Mouse (Mus musculus) CH12.LX (cell line): Measurements from ENCODE around the gene Mien1. TPM values are rescaled to one million over a fixed set of nuclear protein-coding genes. Genes with fewer than 3 reads are reported as not detected.

Experiments
- DNase-seq: peaks from one replicate; pipeline ENCODE4 v3.0.0-alpha.2; 2013; ENCODE audit errors: extremely low read depth
- H3K27ac ChIP-seq: 2 replicates; pipeline ENCODE4 v1.5.1; 2012; ENCODE audit warnings: low read depth, mild to moderate bottlenecking, control low read depth, moderate library complexity; ENCODE audit not compliant: insufficient read depth
- H3K27me3 ChIP-seq: replicated peaks from 2 replicates; pipeline ENCODE3; 2012; ENCODE audit warnings: inconsistent platforms
- H3K36me3 ChIP-seq, 2 experiments: replicated peaks in 1 of 2; 2 replicates each; pipeline versions ENCODE3 to v1.6.1; 2012; ENCODE audit warnings: inconsistent platforms in 1 of 2, low read length in 1 of 2, mild to moderate bottlenecking in 1 of 2, mixed read lengths in 1 of 2, moderate library complexity in 1 of 2; ENCODE audit not compliant: control insufficient read depth in 1 of 2, insufficient read depth in 1 of 2
- H3K4me1 ChIP-seq, 2 experiments: 2 replicates each; pipeline ENCODE4 v1.6.1; 2012; ENCODE audit warnings: inconsistent platforms in 1 of 2, moderate library complexity in 1 of 2; ENCODE audit not compliant: insufficient read depth in 2 of 2, control insufficient read depth in 1 of 2
- H3K4me2 ChIP-seq: 2 replicates; pipeline ENCODE4 v1.6.1; 2012; ENCODE audit warnings: low read depth, mild to moderate bottlenecking, control low read depth; ENCODE audit not compliant: poor library complexity, insufficient read depth, severe bottlenecking
- H3K4me3 ChIP-seq, 3 experiments: fragments of 150-350 bp in 1 of 3; sonication (generic) in 1 of 3; replicated peaks in 1 of 3; 2 replicates each; pipeline versions ENCODE3 to v1.5.1; 2011 to 2012; ENCODE audit warnings: low read depth in 2 of 3, low read length in 2 of 3, mild to moderate bottlenecking in 2 of 3, moderate library complexity in 2 of 3, control low read depth in 1 of 3, improper control_type of control experiment in 1 of 3, inconsistent platforms in 1 of 3, mixed read lengths in 1 of 3; ENCODE audit not compliant: poor library complexity in 1 of 3
- H3K79me2 ChIP-seq: replicated peaks from 2 replicates; pipeline ENCODE4 v1.6.1; 2012; ENCODE audit warnings: mild to moderate bottlenecking, moderate library complexity; ENCODE audit not compliant: control insufficient read depth, poor library complexity, insufficient read depth, severe bottlenecking; ENCODE audit errors: extremely low read depth
- H3K9ac ChIP-seq: 2 replicates; pipeline ENCODE4 v1.6.1; 2012; ENCODE audit warnings: low read depth, mild to moderate bottlenecking, control low read depth, moderate library complexity; ENCODE audit not compliant: insufficient read depth
- H3K9me3 ChIP-seq: replicated peaks from 2 replicates; pipeline ENCODE3; 2012; ENCODE audit warnings: low read length, inconsistent platforms, mixed read lengths
- BHLHE40 ChIP-seq: IDR thresholded peaks from 2 replicates; pipeline ENCODE4 v1.6.1; 2011; ENCODE audit warnings: mild to moderate bottlenecking, low read depth, low read length, improper control_type of control experiment
- CTCF ChIP-seq, 2 experiments: IDR thresholded peaks in 1 of 2; conservative IDR thresholded peaks in 1 of 2; 2 replicates each; pipeline ENCODE4 v1.5.1; 2011 to 2012; ENCODE audit warnings: low read depth in 2 of 2, low read length in 2 of 2, improper control_type of control experiment in 1 of 2, inconsistent platforms in 1 of 2, mild to moderate bottlenecking in 1 of 2, moderate library complexity in 1 of 2
- E2F4 ChIP-seq: IDR thresholded peaks from 2 replicates; pipeline ENCODE4 v1.6.1; 2011; ENCODE audit warnings: low read depth, low read length, improper control_type of control experiment; ENCODE audit not compliant: insufficient replicate concordance
- ELF1 ChIP-seq: IDR thresholded peaks from 2 replicates; pipeline ENCODE4 v1.6.1; 2014; ENCODE audit warnings: low read depth, mild to moderate bottlenecking, inconsistent platforms, low read length, improper control_type of control experiment
- ETS1 ChIP-seq: conservative IDR thresholded peaks from 2 replicates; pipeline ENCODE4 v1.6.1; 2012; ENCODE audit warnings: low read depth, mild to moderate bottlenecking, inconsistent platforms, low read length, improper control_type of control experiment, moderate library complexity
- GABPA ChIP-seq: IDR thresholded peaks from 2 replicates; pipeline ENCODE4 v1.6.1; 2012; ENCODE audit warnings: low read depth, low read length, improper control_type of control experiment, inconsistent platforms; ENCODE audit not compliant: insufficient replicate concordance
- HCFC1 ChIP-seq: IDR thresholded peaks from 2 replicates; pipeline ENCODE4 v1.6.1; 2012; ENCODE audit warnings: low read depth, mild to moderate bottlenecking, inconsistent platforms, low read length, improper control_type of control experiment
- JUN ChIP-seq: IDR thresholded peaks from 2 replicates; pipeline ENCODE4 v1.6.1; 2011; ENCODE audit warnings: low read depth, mild to moderate bottlenecking, low read length, improper control_type of control experiment, moderate library complexity; ENCODE audit not compliant: insufficient read depth
- JUND ChIP-seq: conservative IDR thresholded peaks from 2 replicates; pipeline ENCODE4 v1.6.1; 2011; ENCODE audit warnings: low read depth, low read length, improper control_type of control experiment
- MAZ ChIP-seq: IDR thresholded peaks from 2 replicates; pipeline ENCODE4 v1.6.1; 2012; ENCODE audit warnings: low read depth, mild to moderate bottlenecking, inconsistent platforms, low read length, improper control_type of control experiment, moderate library complexity
- MEF2A ChIP-seq: IDR thresholded peaks from 2 replicates; pipeline ENCODE4 v1.6.1; 2014; ENCODE audit warnings: low read depth, mild to moderate bottlenecking, inconsistent platforms, low read length, improper control_type of control experiment, borderline replicate concordance
- MYC ChIP-seq: IDR thresholded peaks from 2 replicates; pipeline ENCODE4 v1.6.1; 2011; ENCODE audit warnings: low read depth, mild to moderate bottlenecking, improper control_type of control experiment, low read length
- NRF1 ChIP-seq: IDR thresholded peaks from 2 replicates; pipeline ENCODE4 v1.6.1; 2014; ENCODE audit warnings: low read depth, mild to moderate bottlenecking, inconsistent platforms, low read length, improper control_type of control experiment, moderate library complexity
- PAX5 ChIP-seq: IDR thresholded peaks from 2 replicates; pipeline ENCODE4 v1.6.1; 2012; ENCODE audit warnings: low read length, inconsistent platforms, mixed read lengths
- POLR2A ChIP-seq: IDR thresholded peaks from 2 replicates; pipeline ENCODE4 v1.6.1; 2011; ENCODE audit warnings: low read depth, mild to moderate bottlenecking, improper control_type of control experiment, low read length
- TBP ChIP-seq: conservative IDR thresholded peaks from 2 replicates; pipeline ENCODE4 v1.6.1; 2011; ENCODE audit warnings: low read depth, low read length, improper control_type of control experiment
- TCF12 ChIP-seq: IDR thresholded peaks from 2 replicates; pipeline ENCODE4 v1.6.1; 2014; ENCODE audit warnings: low read depth, mild to moderate bottlenecking, inconsistent platforms, low read length, improper control_type of control experiment
- UBTF ChIP-seq: IDR thresholded peaks from 2 replicates; pipeline ENCODE4 v1.6.1; 2012; ENCODE audit warnings: low read depth, mild to moderate bottlenecking, inconsistent platforms, low read length, improper control_type of control experiment, moderate library complexity
- USF2 ChIP-seq: conservative IDR thresholded peaks from 2 replicates; pipeline ENCODE4 v1.6.1; 2011; ENCODE audit warnings: low read depth, low read length, improper control_type of control experiment
- ZC3H11A ChIP-seq: IDR thresholded peaks from 2 replicates; pipeline ENCODE4 v1.6.1; 2012; ENCODE audit warnings: low read depth, mild to moderate bottlenecking, inconsistent platforms, low read length, improper control_type of control experiment
- ZKSCAN1 ChIP-seq: IDR thresholded peaks from 2 replicates; pipeline ENCODE4 v1.6.1; 2012; ENCODE audit warnings: low read depth, inconsistent platforms, low read length, improper control_type of control experiment, borderline replicate concordance
- ZNF384 ChIP-seq: IDR thresholded peaks from 2 replicates; pipeline ENCODE4 v1.6.1; 2012; ENCODE audit warnings: low read depth, low read length, improper control_type of control experiment, inconsistent platforms
- dilution Hi-C: fragments of 300-500 bp; cut with MboI; formaldehyde crosslinking; loops from 2 replicates; pipeline ENCODE4 v1.14.3; 2020; ENCODE audit warnings: low sequenced_read_pairs; ENCODE audit not compliant: extremely low pct_unique_long_range_greater_than_20kb, extremely low pct_ligation_motif_present
- in situ Hi-C: fragments of 300-500 bp; cut with MboI; formaldehyde crosslinking; loops from 3 replicates; pipeline ENCODE4 v1.14.3; 2019; ENCODE audit warnings: low sequenced_read_pairs, low pct_ligation_motif_present, low pct_unique_long_range_greater_than_20kb, mixed read lengths
- polyA plus RNA-seq: library from polyadenylated mRNA; unstranded; fragments of >175 nt; gene quantifications from 2 replicates; pipeline ENCODE4 v1.2.1, GENCODE M21; 2012; ENCODE audit warnings: low read depth; ENCODE audit not compliant: insufficient read length
- total RNA-seq, 2 experiments: library from RNA; depleted of rRNA; stranded (reverse); fragments of 300-350 nt in 1 of 2; fragments of >200 nt in 1 of 2; gene quantifications; 2 replicates each; pipeline ENCODE4 v1.2.3; 2012 to 2014

Mien1 gene
- total and polyA plus RNA-seq, 3 experiments, result 84.7 to 129 (median 94.6) TPM

DNA sequence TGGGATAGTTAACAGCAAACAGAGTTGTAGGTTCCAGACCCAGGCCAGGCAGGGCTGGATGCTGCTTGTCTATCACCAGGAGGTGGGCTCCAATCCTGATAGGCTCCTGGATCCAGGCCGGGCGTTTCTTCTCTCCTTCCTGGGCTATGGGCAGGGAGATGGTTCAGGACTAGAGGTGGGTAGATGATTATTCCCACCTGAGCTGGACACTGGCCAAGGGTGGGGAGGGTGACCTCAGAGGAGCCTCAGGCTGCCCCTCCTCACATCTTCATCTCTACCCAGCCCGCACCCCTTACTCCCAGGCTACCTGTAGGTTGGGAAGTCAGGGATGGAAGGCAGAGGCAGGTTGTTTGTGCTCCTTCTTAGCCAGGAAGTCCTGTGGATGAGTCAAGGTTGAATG is 10.6 kb upstream of the Mien1 start:
- no peak for DNase-seq
- in situ Hi-C loops, result loop anchor here (5.0 kb wide), 1 partner anchor 92 kb away; the partner anchor contains the start of gene Stard3
- H3K9me3 ChIP-seq, result no peaks in the 10 kb centered on the region
- H3K79me2 ChIP-seq, result no peaks in the 10 kb centered on the region
- H3K4me3 ChIP-seq, result peak overlapping the region; percentile 43 to 72 (median 69)
- no peaks in the 10 kb centered on the region for H3K27me3 ChIP-seq
- TF ChIP-seq CTCF (conservative IDR thresholded peaks at IDR 0.05 in 1 of 2, IDR thresholded peaks at IDR 0.05 in 1 of 2; ENCODE audit: low read depth in 2 of 2, low read length in 2 of 2) (no peak), POLR2A (no peak), HCFC1 (no peak), UBTF (0 out of 2 replicates have a peak, but pooled peaks have one; percentile 8)
- H3K36me3 ChIP-seq, result peaks cover 12 to 29% of the 10 kb centered on the region in 2 experiments
- H3K4me1 ChIP-seq, result peaks cover 34 to 50% of the 10 kb centered on the region in 2 experiments
- H3K4me2 ChIP-seq, result peak overlapping the region; percentile 73
- peak overlapping the region; percentile 49 for H3K9ac ChIP-seq
- H3K27ac ChIP-seq, result peak overlapping the region; percentile 68
- dilution Hi-C loops, result no loop called here

DNA sequence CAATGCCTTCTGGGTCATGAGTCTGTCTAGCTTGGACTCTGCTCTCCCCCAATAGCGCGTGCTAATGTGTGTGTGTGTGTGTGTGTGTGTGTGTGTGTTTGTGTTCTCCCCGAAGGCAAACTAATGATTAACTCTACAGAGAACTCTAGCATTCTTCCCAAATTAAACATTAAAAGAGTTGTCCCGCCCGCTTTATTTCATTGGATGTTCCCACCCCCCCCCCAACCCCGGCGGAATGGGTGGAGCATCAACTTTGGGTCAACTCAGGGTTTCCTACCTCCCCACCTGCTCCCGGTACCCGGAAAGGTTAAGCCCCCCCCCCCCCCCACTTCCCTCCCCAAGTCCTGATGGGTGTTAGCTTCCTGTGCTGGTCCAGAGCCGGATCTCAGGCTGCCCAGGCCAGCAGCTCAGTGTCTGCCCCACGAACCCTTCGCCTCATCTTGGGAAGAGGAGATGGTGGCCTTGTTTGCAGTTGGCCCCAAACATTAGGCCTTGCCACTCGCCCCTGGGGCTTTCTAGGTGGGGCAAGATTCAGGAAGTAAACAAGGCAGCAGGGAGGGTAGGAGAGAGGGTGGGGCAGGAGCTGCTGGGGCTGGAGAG is 9.5 kb upstream of the Mien1 start:
- in situ Hi-C loops, result loop anchor here (5.0 kb wide), 1 partner anchor 91 kb away; the partner anchor contains the start of gene Stard3
- Histone ChIP-seq H3K79me2 (no peaks in the 10 kb centered on the region), H3K9ac (0 out of 2 replicates have a peak overlapping the region, but pooled peaks have one; percentile 1), H3K9me3 (peaks cover 4% of the 10 kb centered on the region), H3K27me3 (no peaks in the 10 kb centered on the region), H3K36me3 (peaks cover under 1 to 18% of the 10 kb centered on the region in 2 experiments), H3K4me2 (no peak overlapping the region), H3K4me3 (no peak overlapping the region), H3K27ac (no peak overlapping the region), H3K4me1 (peaks cover 34 to 50% of the 10 kb centered on the region in 2 experiments)
- DNase-seq, result no peak
- dilution Hi-C loops, result no loop called here
- TF ChIP-seq HCFC1 (peak; percentile 32; the same call in 1 of the 2 replicates), PAX5 (no peak), ELF1 (peak; percentile 67), MAZ (peak; percentile 61; the same call in 1 of the 2 replicates)

DNA sequence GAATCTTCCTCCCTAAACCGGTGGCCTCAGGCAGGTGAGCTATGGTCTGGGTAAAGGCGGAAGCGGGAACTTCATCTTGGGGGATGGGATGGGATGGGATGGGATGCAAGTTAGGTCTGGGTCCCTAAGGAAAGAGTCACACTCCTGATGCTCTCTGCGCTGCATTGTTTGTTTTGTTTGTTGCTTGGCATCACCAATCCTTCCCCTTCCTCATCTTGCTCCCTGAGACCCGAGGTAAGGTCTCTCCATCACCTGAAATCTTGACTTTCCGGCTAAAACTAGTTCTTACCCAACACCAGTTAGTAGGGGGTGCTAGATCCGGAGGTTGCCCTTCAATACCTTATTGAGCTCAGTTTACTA is 8.7 kb upstream of the Mien1 start:
- no peak overlapping the region for H3K9ac ChIP-seq

More for the DNA sequence above, 8.7 kb upstream of the Mien1 start:
- Histone ChIP-seq H3K27ac (no peak overlapping the region), H3K9me3 (peaks cover 4% of the 10 kb centered on the region), H3K4me2 (no peak overlapping the region), H3K36me3 (peaks cover 0 to 10% of the 10 kb centered on the region in 2 experiments), H3K4me3 (no peak overlapping the region), H3K79me2 (no peaks in the 10 kb centered on the region), H3K4me1 (peaks cover 31 to 50% of the 10 kb centered on the region in 2 experiments), H3K27me3 (no peaks in the 10 kb centered on the region)
- dilution Hi-C loops (no loop called here), in situ Hi-C loops (loop anchor here (5.0 kb wide), 1 partner anchor 90 kb away; the partner anchor contains the start of gene Stard3)
- no peak for DNase-seq
- TF ChIP-seq ETS1 (no peak), BHLHE40 (no peak), NRF1 (no peak), CTCF (conservative IDR thresholded peaks at IDR 0.05 in 1 of 2, IDR thresholded peaks at IDR 0.05 in 1 of 2; ENCODE audit: low read depth in 2 of 2, low read length in 2 of 2) (no peak), ZNF384 (no peak), UBTF (no peak), MYC (no peak), JUND (no peak), JUN (no peak), TCF12 (no peak), USF2 (no peak), MEF2A (no peak), ZKSCAN1 (no peak), E2F4 (no peak), ZC3H11A (no peak), MAZ (no peak), TBP (no peak), POLR2A (no peak), GABPA (no peak)
